Mouse (Mus musculus) ES-E14 (cell line): ENCODE data around the gene Zkscan5.

Experiments
- CHD2 ChIP-seq: IDR thresholded peaks from 2 replicates; pipeline ENCODE4 v1.6.1; 2014; ENCODE audit warnings: mild to moderate bottlenecking, low read depth, low read length, inconsistent platforms
- HCFC1 ChIP-seq: IDR thresholded peaks from 2 replicates; pipeline ENCODE4 v1.6.1; 2012; ENCODE audit warnings: low read length, inconsistent platforms, borderline replicate concordance; ENCODE audit not compliant: insufficient read depth
- MAFK ChIP-seq: IDR thresholded peaks from 2 replicates; pipeline ENCODE4 v1.6.1; 2014; ENCODE audit warnings: mild to moderate bottlenecking, low read depth, low read length, inconsistent platforms; ENCODE audit not compliant: insufficient read depth
- ZC3H11A ChIP-seq: IDR thresholded peaks from 2 replicates; pipeline ENCODE4 v1.6.1; 2012; ENCODE audit warnings: low read depth, mild to moderate bottlenecking, inconsistent platforms, low read length, borderline replicate concordance
- ZNF384 ChIP-seq: IDR thresholded peaks from 2 replicates; pipeline ENCODE4 v1.6.1; 2012; ENCODE audit warnings: low read depth, low read length, inconsistent platforms

DNA sequence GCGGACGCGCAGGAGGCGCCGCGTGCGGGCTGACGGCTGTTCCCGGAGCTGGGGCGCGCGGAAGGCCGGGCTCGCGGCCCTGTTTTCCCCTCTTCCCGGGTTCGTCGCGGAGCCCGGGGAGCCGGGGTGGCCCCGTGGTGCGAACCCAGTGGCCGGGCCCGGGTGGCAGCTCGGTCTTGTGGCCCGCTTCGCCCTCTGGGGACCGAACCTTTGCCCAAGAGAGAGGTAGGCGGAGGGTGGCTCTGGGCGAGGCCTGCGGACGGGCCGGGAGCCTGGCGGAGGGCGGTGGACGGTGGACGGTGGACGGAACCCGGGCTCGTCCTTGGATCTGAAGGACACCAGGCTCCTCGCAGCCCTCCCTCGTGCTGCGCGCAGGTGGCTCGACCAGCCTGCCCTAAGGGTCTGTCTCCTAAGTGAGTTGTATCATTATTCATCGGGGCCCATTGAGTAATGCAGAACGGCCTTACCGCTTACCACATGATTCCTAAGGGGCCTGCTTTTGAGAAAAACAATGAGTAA is 27.6 kb downstream of the Zkscan5 start:
- TF ChIP-seq CHD2: no peak
- no peak for TF ChIP-seq ZNF384
- TF ChIP-seq MAFK: no peak
- no peak for TF ChIP-seq ZC3H11A
- no peak for TF ChIP-seq HCFC1
